Mouse (Mus musculus): ENCODE measurements around the gene Snx13.

DNA sequence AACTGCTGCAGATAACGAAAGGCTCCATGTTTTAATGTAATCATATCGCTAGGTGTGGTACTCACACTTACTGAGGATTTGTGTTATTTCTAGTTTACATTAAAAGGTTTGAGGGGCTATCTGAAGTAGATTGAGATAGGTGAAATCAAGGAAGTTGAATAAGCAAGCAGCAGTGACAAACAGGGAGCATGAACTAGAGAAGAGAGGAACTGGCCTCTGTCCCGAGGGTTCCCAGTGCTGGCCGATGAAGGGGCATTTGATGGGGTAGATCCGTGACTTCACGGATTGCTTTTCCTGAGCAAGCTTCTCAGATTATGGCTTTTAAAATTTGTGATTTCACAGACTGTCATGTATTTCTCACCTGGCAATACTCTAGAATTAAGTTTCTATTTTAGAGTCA is 7.4 kb downstream of the Snx13 start:
- TF ChIP-seq CTCF (IDR thresholded peaks at IDR 0.05; ENCODE audit: control insufficient read depth, insufficient read depth, insufficient read length): no peak
- TF ChIP-seq USF1 (IDR thresholded peaks at IDR 0.05; ENCODE audit: low read depth): no peak
- TF ChIP-seq MAX (IDR thresholded peaks at IDR 0.05): no peak
- no peak for TF ChIP-seq FOSL1 (IDR thresholded peaks at IDR 0.05; ENCODE audit: insufficient read depth, low read length, poor library complexity, severe bottlenecking)
